Mouse (Mus musculus) small intestine, adult 2 months (tissue): ENCODE measurements around the gene Pear1. TPM values are rescaled to one million over a fixed set of nuclear protein-coding genes. Genes with fewer than 3 reads are reported as not detected.
A peak's percentile ranks its signal among the peaks of the same experiment; 100 is the strongest.

Experiments used
- H3K27ac ChIP-seq: fragments of 200-500 bp; 2 replicates; pipeline ENCODE4 v1.5.1; 2012; ENCODE audit warnings: low read depth, low read length, control low read depth, inconsistent platforms; ENCODE audit not compliant: insufficient read depth
- H3K27me3 ChIP-seq: fragments of 200-500 bp; 2 replicates; pipeline ENCODE4 v1.6.1; 2012; ENCODE audit warnings: mild to moderate bottlenecking, moderate library complexity, low read length, inconsistent platforms; ENCODE audit not compliant: control insufficient read depth, insufficient read depth
- H3K36me3 ChIP-seq: fragments of 200-500 bp; 2 replicates; pipeline ENCODE4 v1.6.1; 2012; ENCODE audit warnings: mild to moderate bottlenecking, low read length, control low read depth, inconsistent platforms; ENCODE audit not compliant: control insufficient read depth, insufficient read depth
- H3K4me1 ChIP-seq: fragments of 200-500 bp; 2 replicates; pipeline ENCODE4 v1.6.1; 2012; ENCODE audit warnings: low read length, inconsistent platforms, mixed read lengths; ENCODE audit not compliant: control insufficient read depth, insufficient read depth, insufficient read length
- H3K4me3 ChIP-seq: fragments of 200-500 bp; 2 replicates; pipeline ENCODE4 v1.5.1; 2012; ENCODE audit warnings: low read depth, mild to moderate bottlenecking, control low read depth, inconsistent platforms, low read length, moderate library complexity
- CTCF ChIP-seq: fragments of 200-500 bp; IDR thresholded peaks from 2 replicates; pipeline ENCODE4 v1.5.1; 2012; ENCODE audit warnings: low read depth, mild to moderate bottlenecking, control low read depth, inconsistent platforms, low read length, moderate library complexity, mixed read lengths; ENCODE audit not compliant: insufficient replicate concordance, insufficient read length; ENCODE audit errors: extremely low read depth
- POLR2A ChIP-seq: fragments of 200-500 bp; IDR thresholded peaks from 2 replicates; pipeline ENCODE4 v1.6.1; 2012; ENCODE audit warnings: low read depth, mild to moderate bottlenecking, control low read depth, inconsistent platforms, low read length, moderate library complexity
- WGBS: fragments of 180-500 bp; shearing (Covaris S2); methylation state at CpG from one replicate; pipeline ENCODE4 v1.1.7; 2018; 5-methylcytosine and 5-hydroxymethylcytosine counted together
- polyA plus RNA-seq: library from polyadenylated mRNA; depleted of rRNA; stranded (reverse); fragments of >200 nt; gene quantifications from 2 replicates; pipeline ENCODE4 v1.2.3, GENCODE M21; 2012

The Pear1 gene
- polyA plus RNA-seq, 1 experiment: 20.1 TPM

DNA sequence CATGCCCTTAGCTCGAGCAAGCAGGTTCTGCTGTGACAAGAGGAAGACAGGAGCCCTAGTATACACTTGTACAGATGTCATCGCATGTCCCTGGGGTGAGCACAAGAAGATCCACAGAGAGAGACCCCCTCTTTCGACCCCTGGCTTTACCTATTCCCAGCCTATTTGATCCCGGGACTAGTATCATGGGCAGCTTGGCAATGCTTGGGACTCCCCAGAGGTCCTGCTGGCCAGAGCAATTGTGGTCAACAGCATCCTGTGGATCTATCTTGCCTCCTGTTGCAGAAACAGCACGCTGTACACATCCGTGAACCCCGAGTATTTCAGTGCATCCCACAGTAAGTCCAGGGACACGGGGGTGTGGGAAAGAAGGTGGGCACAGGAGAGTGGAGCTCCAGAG is 12.8 kb downstream of the Pear1 start:
- H3K4me3 ChIP-seq: no peak overlapping the region
- 73% methylated on average over 8 of the region's 8 CpGs for WGBS
- H3K4me1 ChIP-seq: no peaks in the 10 kb centered on the region
- peaks cover 25% of the 10 kb centered on the region for H3K27me3 ChIP-seq
- H3K27ac ChIP-seq: no peak overlapping the region
- TF ChIP-seq POLR2A: no peak
- TF ChIP-seq CTCF: no peak
- H3K36me3 ChIP-seq: no peaks in the 10 kb centered on the region

GRCm38 (mm10) chr3:87809322-87809962 is 14.7 kb downstream of the Pear1 start:
- Histone ChIP-seq H3K27me3 (peaks cover 25% of the 10 kb centered on the region), H3K36me3 (no peaks in the 10 kb centered on the region), H3K4me1 (no peaks in the 10 kb centered on the region), H3K4me3 (no peak overlapping the region), H3K27ac (no peak overlapping the region)
- no peak for TF ChIP-seq CTCF
- no peak for TF ChIP-seq POLR2A
- WGBS: 10% methylated on average over 28 of the region's 28 CpGs

DNA sequence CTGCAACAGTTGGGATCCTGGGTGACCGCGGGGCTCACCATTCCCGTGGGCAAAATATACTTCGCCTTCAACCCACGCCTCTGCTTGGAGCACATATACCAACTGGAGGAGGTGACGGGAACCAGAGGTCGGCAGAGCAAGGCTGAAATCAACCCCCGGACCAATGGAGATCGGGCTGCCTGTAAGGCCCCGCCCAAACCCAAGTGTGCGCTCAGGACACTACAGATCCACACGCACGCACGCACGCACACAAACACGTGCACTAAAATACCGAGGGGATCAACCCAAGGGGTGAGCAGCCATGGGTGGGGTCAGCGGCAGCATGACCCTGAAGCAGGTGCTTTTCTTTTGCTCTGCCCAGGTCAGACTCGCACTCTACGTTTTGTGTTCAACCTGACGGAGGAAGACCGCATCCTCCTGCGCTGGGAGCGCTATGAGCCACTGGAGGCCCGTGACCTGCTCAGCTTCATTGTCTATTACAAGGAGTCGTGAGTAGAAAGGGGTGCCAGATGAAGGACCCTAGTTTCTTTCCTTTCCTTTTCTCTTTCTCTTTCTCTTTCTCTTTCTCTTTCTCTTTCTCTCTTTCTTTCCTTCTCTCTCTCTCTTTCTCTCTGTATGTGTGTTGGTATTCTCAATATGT is 19.9 kb downstream of the Pear1 start:
- 0 out of 2 replicates have a peak, but pooled peaks cover 3% of the 10 kb centered on the region for H3K4me1 ChIP-seq
- peaks cover 9% of the 10 kb centered on the region for H3K27me3 ChIP-seq
- no peak overlapping the region for H3K27ac ChIP-seq
- peak overlapping the region; percentile 68 for H3K4me3 ChIP-seq
- TF ChIP-seq POLR2A: no peak
- no peak for TF ChIP-seq CTCF
- WGBS: 6% methylated on average over 26 of the region's 26 CpGs
- H3K36me3 ChIP-seq: no peaks in the 10 kb centered on the region

- Histone ChIP-seq H3K4me3 (no peak overlapping the region), H3K36me3 (no peaks in the 10 kb centered on the region), H3K27ac (no peak overlapping the region), H3K4me1 (peaks cover 6% of the 10 kb centered on the region; the same call in 1 of the 2 replicates), H3K27me3 (peaks cover 23% of the 10 kb centered on the region)
- WGBS: 43% methylated on average over 5 of the region's 5 CpGs
- TF ChIP-seq CTCF: no peak
- TF ChIP-seq POLR2A: no peak
Measured at GRCm38 (mm10) chr3:87801681-87802080, 22.4 kb downstream of the Pear1 start.

DNA sequence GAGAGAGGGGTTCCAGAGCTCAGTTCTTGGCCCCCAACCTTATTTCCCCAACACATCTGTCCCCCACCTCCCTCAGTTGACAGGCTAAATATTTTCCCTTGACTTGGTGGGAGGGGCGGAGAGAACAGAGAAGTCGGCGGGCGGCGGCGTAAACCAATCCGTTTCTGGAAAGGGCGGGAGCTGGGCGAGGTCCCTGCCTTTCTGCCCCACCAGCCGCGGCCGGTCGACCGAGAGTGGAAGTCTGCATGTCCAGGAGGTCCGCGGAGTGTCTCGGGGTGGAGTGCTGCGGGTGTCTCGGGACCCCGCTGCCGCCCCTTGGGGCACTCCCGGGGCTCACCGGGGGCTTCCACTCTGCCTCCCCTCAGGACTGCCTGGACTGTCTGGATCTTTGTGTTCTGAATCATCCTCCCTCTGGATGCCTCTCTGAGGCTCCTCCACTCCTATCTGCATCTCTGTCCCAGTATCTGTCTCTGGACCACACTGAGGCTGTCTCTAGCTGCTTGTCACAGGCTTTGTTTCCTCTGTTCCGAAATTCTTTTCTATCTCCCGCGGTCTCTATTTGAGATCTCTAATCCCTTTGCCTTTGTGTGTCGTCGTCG is 27.3 kb downstream of the Pear1 start, which contains the start of gene Insrr:
Gene Insrr (plus strand): TSS at position 216 of the 599 bp plus-strand sequence.
- Histone ChIP-seq H3K27me3 (peaks cover 60% of the 10 kb centered on the region), H3K4me3 (peak within 1 kb of the TSS; percentile 27; the same call in 1 of the 2 replicates), H3K4me1 (peaks cover 7% of the 10 kb centered on the region; the same call in 1 of the 2 replicates), H3K36me3 (no peaks in the 10 kb centered on the region), H3K27ac (no peak within 1 kb of the TSS)
- TF ChIP-seq POLR2A (no peak), CTCF (no peak)
- WGBS: 2% methylated on average over 29 of the region's 29 CpGs

GRCm38 (mm10) chr3:87795336-87796277 is 28.5 kb downstream of the Pear1 start:
- Histone ChIP-seq H3K27ac (no peak overlapping the region), H3K4me1 (peaks cover 7% of the 10 kb centered on the region; the same call in 1 of the 2 replicates), H3K36me3 (no peaks in the 10 kb centered on the region), H3K4me3 (no peak overlapping the region), H3K27me3 (peaks cover 65% of the 10 kb centered on the region)
- TF ChIP-seq CTCF (peak; percentile 67), POLR2A (no peak)
- 15% methylated on average over 33 of the region's 33 CpGs for WGBS

GRCm38 (mm10) chr3:87794922-87795325 is 29.2 kb downstream of the Pear1 start, which contains the start of gene Ntrk1:
Gene Ntrk1, minus strand, starts transcription at chr3:87795162.
- H3K4me3 ChIP-seq: no peak within 1 kb of the TSS
- no peak for TF ChIP-seq CTCF
- no peak for TF ChIP-seq POLR2A
- peaks cover 65% of the 10 kb centered on the region for H3K27me3 ChIP-seq

More at GRCm38 (mm10) chr3:87794922-87795325, 29.2 kb downstream of the Pear1 start, which contains the start of gene Ntrk1:
- no peak within 1 kb of the TSS for H3K27ac ChIP-seq
- 1% methylated on average over 46 of the region's 47 CpGs for WGBS
- no peaks in the 10 kb centered on the region for H3K36me3 ChIP-seq
- H3K4me1 ChIP-seq: peaks cover 7% of the 10 kb centered on the region; the same call in 1 of the 2 replicates
